Mouse (Mus musculus) cerebellum, adult 2 months (tissue): Measurements from ENCODE around the gene Zbtb8os. TPM values are rescaled to one million over a fixed set of nuclear protein-coding genes. Genes with fewer than 3 reads are reported as not detected.

Experiments
- DNase-seq, 2 experiments: peaks; one replicate each; pipeline ENCODE4 v3.0.0; 2021
- H3K27ac ChIP-seq: fragments of 200-500 bp; 2 replicates; pipeline ENCODE4 v1.5.1; 2012; ENCODE audit warnings: low read length, control low read depth, inconsistent platforms; ENCODE audit not compliant: insufficient read depth
- H3K27me3 ChIP-seq: fragments of 200-500 bp; 2 replicates; pipeline ENCODE4 v1.6.1; 2012; ENCODE audit warnings: inconsistent platforms, mild to moderate bottlenecking, low read length, moderate library complexity; ENCODE audit not compliant: control insufficient read depth, insufficient read depth
- H3K4me1 ChIP-seq: fragments of 200-500 bp; 2 replicates; pipeline ENCODE4 v1.6.1; 2011; ENCODE audit warnings: low read length; ENCODE audit not compliant: control insufficient read depth, insufficient read depth
- H3K4me3 ChIP-seq: fragments of 200-500 bp; replicated peaks from 2 replicates; pipeline ENCODE3; 2011; ENCODE audit warnings: mild to moderate bottlenecking, low read depth, low read length, control low read depth; ENCODE audit not compliant: insufficient read depth
- CTCF ChIP-seq: fragments of 200-500 bp; IDR thresholded peaks from 2 replicates; pipeline ENCODE4 v1.5.1; 2011; ENCODE audit warnings: low read depth, mild to moderate bottlenecking, control low read depth, low read length, moderate library complexity, borderline replicate concordance; ENCODE audit not compliant: insufficient read depth
- POLR2A ChIP-seq: fragments of 200-500 bp; IDR thresholded peaks from 2 replicates; pipeline ENCODE4 v1.6.1; 2011; ENCODE audit warnings: low read length, control low read depth, borderline replicate concordance; ENCODE audit not compliant: insufficient read depth
- WGBS: fragments of 180-500 bp; shearing (Covaris S2); methylation state at CpG from one replicate; pipeline ENCODE4 v1.1.7; 2018; 5-methylcytosine and 5-hydroxymethylcytosine counted together
- polyA plus RNA-seq: library from polyadenylated mRNA; depleted of rRNA; stranded (reverse); fragments of >200 nt; gene quantifications from 2 replicates; pipeline ENCODE4 v1.2.3, GENCODE M21; 2012

Zbtb8os gene
- polyA plus RNA-seq, 1 experiment = 35.3 TPM

DNA sequence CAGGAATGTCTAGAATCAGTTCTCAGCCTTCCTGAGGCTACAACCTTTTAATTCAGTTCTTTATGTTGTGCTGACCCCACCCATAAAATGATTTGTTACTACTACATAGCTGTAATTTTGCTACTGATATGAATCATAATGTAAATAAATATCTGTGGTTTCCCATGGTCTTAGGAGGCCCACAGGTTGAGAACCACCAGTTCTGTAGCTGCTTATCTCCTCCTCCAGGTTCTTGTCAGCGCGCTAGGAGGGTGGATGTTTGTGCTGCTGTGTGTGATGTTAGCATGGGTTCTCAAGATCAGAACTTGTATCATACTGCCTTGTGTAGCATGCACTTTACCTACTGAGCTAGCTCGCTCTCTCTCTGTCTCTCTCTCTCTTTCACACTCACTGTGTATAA, 4.2 kb downstream of the Zbtb8os start:
- WGBS = 100% methylated on average over 3 of the region's 3 CpGs
- no peak for DNase-seq
- H3K4me1 ChIP-seq = no peaks in the 10 kb centered on the region
- no peaks in the 10 kb centered on the region for H3K27me3 ChIP-seq
- TF ChIP-seq POLR2A (no peak), CTCF (no peak)
- H3K4me3 ChIP-seq = no peak overlapping the region
- H3K27ac ChIP-seq = no peak overlapping the region

DNA sequence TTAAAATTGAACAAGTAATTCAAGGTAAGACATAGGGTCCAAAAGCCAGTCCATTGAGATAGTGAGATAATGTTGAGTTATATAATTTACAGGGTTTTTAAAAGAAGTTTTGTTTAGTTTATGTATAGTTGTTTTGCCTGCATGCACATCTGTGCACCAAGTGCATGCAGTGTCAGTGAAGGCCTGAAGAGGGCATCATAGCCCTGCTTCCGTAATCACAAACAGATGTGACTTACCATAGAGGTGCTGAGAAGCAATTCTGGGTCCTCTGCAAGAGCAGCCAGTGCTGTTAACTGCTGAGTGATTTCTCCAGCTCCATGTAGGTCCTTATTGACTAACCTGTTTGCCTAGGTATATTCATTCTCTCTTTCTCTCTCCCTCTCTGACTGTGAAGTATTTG, 6.4 kb downstream of the Zbtb8os start:
- DNase-seq = no peak
- Histone ChIP-seq H3K27me3 (no peaks in the 10 kb centered on the region), H3K27ac (no peak overlapping the region), H3K4me3 (no peak overlapping the region), H3K4me1 (no peaks in the 10 kb centered on the region)
- TF ChIP-seq CTCF (no peak), POLR2A (no peak)
- 76% methylated on average over 1 of the region's 1 CpGs for WGBS

DNA sequence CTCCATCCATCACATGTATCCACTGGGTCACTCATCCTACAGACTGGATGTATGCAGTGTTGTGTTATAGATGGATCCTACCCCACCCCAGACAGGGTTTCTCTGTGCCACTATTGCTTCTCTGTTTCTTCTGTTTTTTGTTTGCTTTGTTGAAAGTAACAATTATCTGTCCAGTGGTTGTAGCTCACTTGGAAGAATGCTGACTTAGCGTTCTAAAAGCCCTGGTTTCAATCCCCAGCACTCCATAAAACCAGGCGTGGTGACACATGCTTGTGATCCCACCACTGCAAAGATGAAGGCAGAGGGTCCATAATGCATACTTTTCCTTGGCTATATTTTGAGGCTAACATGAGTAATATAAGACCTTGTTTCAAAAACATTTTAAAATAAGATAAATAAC, 7.2 kb downstream of the Zbtb8os start:
- H3K27me3 ChIP-seq = no peaks in the 10 kb centered on the region
- WGBS = 89% methylated on average over 2 of the region's 2 CpGs
- H3K27ac ChIP-seq = no peak overlapping the region
- no peak for DNase-seq
- H3K4me1 ChIP-seq = no peaks in the 10 kb centered on the region
- TF ChIP-seq CTCF (no peak), POLR2A (no peak)
- no peak overlapping the region for H3K4me3 ChIP-seq

DNA sequence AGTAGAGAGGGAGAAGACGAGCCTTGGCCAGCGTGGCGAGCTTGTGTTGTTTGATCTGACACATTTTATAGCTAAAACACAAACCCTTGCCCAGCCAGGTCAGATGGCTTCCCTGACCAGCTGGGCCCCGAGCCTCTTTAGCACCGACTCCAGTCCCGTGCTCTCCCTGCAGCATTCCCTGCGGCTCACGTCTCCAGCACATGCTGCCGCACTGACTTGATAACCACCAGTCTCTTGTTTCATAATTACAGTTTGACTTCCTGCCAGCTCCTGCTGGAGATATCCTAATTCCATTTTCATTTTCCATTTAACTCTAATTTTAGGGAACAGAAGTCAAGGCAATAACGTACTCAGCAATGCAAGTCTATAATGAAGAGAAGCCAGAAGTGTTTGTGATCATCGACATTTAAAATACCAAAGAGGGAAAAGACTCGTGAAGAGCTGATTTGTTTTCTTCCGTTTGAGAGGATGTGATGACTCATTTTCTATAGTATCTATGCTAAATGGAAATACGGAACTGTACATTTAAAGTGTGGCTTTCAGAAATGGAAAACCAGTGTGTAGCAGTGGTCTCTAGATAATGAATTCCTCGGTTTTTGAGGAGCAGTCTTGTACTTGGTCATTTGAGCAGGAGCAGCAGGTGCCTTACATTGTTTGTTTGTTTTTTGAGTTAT, 11.1 kb downstream of the Zbtb8os start:
- peaks cover 8% of the 10 kb centered on the region; the same call in 1 of the 2 replicates for H3K4me1 ChIP-seq
- no peak overlapping the region for H3K4me3 ChIP-seq
- no peaks in the 10 kb centered on the region for H3K27me3 ChIP-seq
- TF ChIP-seq POLR2A (no peak), CTCF (no peak)
- WGBS = 53% methylated on average over 15 of the region's 15 CpGs
- peak; percentile 22 to 35 for DNase-seq
- H3K27ac ChIP-seq = no peak overlapping the region

DNA sequence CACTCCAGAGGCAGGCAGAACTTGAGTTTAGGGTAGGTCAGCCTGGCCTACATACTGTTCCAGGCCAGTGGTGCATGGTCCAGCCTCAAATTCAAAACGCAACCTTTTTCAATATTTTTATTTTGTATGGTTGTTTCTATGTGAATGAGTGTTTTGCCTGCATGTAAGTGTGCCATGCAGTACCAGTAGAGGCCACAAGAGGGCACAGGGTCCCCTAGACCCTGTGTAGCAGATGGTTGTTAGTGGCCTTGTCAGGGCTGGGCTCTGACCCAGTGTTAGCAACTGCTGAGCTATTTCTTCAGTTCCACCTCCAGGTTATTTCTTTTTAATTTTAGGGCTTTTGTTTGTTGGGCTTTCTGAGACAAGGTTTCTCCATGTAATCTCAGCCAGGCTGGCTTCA, 15.1 kb downstream of the Zbtb8os start:
- Histone ChIP-seq H3K27ac (0 out of 2 replicates have a peak overlapping the region, but pooled peaks have one; percentile 48), H3K4me3 (no peak overlapping the region), H3K4me1 (peaks cover 8% of the 10 kb centered on the region; the same call in 1 of the 2 replicates), H3K27me3 (no peaks in the 10 kb centered on the region)
- no peak for TF ChIP-seq POLR2A
- peak; percentile 95 for TF ChIP-seq CTCF
- WGBS = 3% methylated on average over 1 of the region's 1 CpGs
- peak; percentile 75 to 79 for DNase-seq

DNA sequence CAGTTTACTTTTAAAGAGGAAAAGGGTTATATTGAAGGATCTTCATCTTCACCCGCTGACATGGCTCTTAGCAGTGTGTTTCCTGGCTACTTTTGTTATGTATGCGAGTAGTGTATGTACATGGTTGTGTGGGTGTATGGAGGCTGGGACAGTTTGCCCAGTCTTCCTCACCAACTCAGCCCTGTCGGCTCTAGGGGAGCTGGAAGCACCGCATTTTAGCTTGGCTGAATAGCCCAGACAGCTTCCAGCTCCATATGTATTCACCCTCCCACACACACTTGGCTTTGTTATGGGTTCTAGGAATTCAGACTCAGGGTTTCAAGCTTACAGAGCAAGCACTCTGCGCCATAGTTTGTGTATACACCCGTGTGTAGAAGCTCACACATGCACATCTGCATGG, 15.6 kb downstream of the Zbtb8os start:
- Histone ChIP-seq H3K4me1 (peaks cover 8% of the 10 kb centered on the region; the same call in 1 of the 2 replicates), H3K27ac (peak overlapping the region; percentile 48), H3K27me3 (no peaks in the 10 kb centered on the region), H3K4me3 (no peak overlapping the region)
- WGBS = 30% methylated on average over 6 of the region's 6 CpGs
- TF ChIP-seq POLR2A (no peak), CTCF (no peak)
- no peak for DNase-seq

DNA sequence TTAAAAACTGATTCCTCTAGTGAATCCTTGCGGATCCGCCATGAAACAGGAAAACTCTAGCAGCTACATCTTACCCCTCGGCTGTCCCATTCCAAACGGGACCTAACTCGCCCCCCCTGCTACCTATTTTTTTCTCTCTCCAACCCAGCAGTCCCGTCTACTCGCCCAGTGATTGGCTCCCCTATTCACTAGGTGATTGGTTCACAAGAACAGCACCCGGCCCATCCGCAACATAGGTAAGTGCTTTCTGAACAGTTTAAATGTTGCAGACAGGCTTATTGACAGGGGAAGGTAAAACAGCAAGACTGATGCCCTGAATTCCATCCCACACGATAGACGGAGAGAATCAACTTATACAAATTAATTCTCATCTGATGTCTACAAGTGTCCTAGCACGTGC, 17.7 kb downstream of the Zbtb8os start:
- H3K4me1 ChIP-seq = peaks cover 8% of the 10 kb centered on the region; the same call in 1 of the 2 replicates
- H3K27me3 ChIP-seq = no peaks in the 10 kb centered on the region
- DNase-seq = no peak
- H3K4me3 ChIP-seq = no peak overlapping the region
- no peak overlapping the region for H3K27ac ChIP-seq
- WGBS = 89% methylated on average over 12 of the region's 12 CpGs
- TF ChIP-seq CTCF = no peak
- no peak for TF ChIP-seq POLR2A

DNA sequence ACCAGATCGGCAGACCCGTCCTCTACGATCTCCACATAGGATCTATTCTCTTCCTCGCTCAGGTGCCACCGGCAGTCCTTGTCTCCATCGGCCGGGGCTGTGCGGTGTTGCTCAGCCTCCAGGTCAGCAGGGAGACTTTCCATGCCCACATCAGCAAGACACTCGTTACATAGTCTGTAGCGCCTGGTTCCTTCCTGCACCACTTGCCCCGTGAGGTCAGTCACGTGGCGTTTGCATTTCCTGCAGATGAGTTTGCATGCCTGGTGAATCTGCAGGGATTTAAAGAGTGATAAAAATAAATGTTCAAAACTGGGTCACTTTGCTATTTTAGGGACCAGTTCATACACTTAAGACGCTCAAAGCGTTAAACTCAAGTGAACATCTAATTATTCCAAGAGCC, 18.7 kb downstream of the Zbtb8os start:
- Histone ChIP-seq H3K4me3 (no peak overlapping the region), H3K4me1 (peaks cover 8% of the 10 kb centered on the region; the same call in 1 of the 2 replicates), H3K27ac (no peak overlapping the region), H3K27me3 (no peaks in the 10 kb centered on the region)
- DNase-seq = no peak
- TF ChIP-seq POLR2A (no peak), CTCF (no peak)
- WGBS = 78% methylated on average over 15 of the region's 15 CpGs
